Mouse (Mus musculus) heart, adult 18-20 months (tissue): ENCODE measurements around the gene Rfx3. TPM values are rescaled to one million over a fixed set of nuclear protein-coding genes. Genes with fewer than 3 reads are reported as not detected.

Experiments
- DNase-seq, 2 experiments: peaks; one replicate each; pipeline ENCODE4 v3.0.0; 2021 to 2022; ENCODE audit warnings: mixed read lengths in 1 of 2
- long read RNA-seq, 2 experiments: library from polyadenylated mRNA; stranded (forward); transcript quantifications; one replicate each; pipeline ENCODE4 v2.0.0; 2021
- total RNA-seq, 2 experiments: library from RNA; stranded (reverse); gene quantifications; 2 replicates each; pipeline ENCODE4 v1.2.3; 2021

Gene Rfx3
- 1 to 10 TPM; 2.2 to 3.8 TPM for total RNA-seq
- long read RNA-seq, experiment 1: 0 reads
- long read RNA-seq, experiment 2, partial matches to known transcripts: 0 of 1 reads
- long read RNA-seq, experiment 2, other reads (novel, unspliced or antisense): 1 of 1 reads

DNA sequence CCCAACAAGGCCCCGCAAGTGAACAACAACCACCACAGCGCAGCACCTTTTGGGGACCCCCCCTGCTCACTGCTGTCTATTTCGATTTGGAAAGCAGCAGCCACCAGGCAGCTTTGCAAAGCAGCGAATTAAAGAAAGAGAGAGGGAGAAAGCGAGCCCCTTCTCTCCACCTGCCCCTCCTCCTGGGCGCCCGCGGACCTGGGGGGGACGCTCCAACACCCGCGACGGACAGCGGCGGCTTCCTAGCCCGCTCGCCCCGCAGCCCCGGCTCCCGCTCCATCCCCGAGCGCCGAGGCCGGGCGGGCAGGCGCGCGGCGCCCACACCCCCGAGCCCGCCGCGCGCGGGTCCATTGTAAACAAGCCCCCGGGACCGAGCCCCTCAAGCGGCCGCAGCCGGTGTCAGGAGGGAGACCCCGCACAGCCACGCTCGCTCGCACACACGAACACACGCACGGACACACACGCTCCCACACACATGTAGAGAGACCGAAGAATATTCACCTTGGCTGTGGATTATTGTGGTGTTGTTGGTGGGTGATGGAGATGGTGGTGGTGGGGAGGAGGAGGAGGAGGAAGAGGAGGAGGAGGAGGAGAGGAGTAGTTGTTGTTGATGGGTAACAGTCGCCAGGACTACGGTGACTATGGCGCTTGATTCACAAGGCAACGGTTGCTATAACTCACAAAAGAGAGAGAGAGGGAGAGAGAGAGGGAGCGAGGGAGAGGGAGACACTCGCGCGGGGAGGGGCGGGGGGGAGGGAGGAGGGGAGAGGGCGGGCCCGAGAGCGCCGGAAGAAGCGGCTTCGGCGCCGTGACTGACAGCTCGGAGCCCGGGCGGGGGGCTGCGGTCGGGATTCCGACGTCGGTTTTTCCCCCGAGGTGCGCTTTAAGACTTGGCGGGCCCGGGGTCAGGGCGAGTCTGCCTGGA lies at the start of gene Rfx3:
TSS of gene Rfx3 (minus strand) at position 696 of the 925 bp plus-strand sequence.
- DNase-seq: peak in 1 of 2 experiments; percentile 58

DNA sequence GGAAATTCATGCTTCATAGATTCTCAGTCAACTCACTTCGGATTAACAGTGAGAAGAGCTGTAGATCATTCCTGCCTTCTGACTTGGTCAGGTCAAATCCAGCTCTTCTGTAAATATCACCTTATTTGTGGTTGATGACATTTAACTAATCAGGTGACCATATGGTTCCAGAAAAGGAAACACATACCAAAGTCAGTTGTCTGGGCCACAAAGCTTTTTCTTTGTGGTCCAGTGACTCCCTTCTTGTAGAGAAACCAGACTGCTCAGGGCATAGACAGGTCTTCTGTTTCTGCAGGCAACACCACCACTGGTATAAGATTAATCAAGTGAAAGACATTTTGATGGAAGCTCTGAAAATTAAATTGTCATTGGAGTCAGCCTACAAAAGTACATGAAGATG lies 41.1 kb upstream of the Rfx3 start:
- DNase-seq: no peak

DNA sequence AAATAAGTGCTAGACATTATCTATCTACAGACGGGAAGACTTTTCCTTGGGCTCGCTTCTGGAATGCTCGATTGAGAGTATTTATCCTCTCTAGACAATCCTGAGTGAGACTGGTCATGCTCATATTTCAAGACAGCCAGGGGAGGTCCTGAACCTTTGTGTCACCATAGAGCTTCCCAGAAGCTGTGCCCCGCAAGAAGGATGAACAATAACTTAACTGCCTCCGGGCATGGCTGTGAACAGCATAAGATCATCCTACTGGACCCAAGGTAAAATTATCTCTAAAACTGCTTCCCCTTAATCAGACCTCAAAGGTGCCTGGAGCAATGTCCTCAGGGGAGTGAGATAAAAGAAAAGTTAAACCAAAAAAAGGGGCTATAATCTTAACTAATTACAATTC lies 40.6 kb upstream of the Rfx3 start:
- no peak for DNase-seq

DNA sequence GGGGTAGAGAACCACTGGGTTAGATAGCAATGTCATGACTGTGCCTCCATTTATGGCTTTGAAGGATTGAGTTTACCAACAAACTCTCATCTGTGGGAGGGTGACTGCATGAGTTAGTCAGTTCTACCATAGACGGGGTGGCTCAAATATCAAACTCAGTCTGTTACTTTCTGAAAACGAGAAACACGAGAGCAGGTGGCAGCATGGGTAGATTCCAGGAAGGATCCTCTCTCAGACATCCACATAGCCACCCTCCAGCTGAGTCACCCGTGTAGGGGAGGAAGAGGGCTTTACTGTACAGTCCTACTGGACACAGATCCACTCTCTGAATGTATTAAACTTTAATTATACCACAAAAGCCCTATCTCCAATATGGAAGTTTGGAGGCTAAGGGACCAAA lies 38.3 kb upstream of the Rfx3 start:
- DNase-seq: no peak

DNA sequence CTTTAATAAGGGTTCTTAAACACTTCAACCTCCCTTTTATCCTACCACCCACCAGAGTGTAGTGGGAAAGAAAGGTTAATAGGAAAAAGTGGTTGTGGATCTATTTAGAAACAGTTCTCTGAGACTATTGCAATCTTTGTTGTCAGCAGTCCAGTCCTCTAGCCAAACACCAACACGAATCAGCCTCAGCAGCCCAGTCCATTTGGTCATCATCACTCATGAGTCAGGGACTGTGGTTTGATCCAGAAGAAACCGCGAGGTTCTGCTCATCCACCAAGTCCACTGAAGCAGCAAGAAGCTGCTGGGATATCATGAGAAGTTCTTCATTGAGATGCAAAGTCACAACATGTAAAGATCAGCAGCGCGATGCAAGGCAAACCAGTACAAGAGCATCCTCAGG lies 35.8 kb upstream of the Rfx3 start:
- no peak for DNase-seq

DNA sequence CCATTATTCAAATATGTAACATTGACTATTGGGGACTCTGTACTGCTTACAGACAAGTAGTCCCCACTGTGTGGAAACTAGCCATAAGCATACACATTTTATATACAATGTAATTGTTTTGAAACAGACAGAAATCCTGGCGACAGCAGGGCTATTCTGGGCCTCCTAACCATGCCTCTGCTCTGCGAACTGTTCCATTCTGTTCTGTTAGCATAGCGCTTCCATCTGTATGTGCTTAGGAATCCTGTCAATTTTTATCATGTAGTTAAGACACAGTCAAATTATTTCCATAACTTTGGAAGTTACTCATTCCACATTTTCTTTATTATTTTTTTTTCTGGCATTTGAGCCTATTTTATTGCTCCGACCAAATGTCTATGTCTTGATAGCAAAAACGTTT lies 34.0 kb upstream of the Rfx3 start:
- DNase-seq: no peak

DNA sequence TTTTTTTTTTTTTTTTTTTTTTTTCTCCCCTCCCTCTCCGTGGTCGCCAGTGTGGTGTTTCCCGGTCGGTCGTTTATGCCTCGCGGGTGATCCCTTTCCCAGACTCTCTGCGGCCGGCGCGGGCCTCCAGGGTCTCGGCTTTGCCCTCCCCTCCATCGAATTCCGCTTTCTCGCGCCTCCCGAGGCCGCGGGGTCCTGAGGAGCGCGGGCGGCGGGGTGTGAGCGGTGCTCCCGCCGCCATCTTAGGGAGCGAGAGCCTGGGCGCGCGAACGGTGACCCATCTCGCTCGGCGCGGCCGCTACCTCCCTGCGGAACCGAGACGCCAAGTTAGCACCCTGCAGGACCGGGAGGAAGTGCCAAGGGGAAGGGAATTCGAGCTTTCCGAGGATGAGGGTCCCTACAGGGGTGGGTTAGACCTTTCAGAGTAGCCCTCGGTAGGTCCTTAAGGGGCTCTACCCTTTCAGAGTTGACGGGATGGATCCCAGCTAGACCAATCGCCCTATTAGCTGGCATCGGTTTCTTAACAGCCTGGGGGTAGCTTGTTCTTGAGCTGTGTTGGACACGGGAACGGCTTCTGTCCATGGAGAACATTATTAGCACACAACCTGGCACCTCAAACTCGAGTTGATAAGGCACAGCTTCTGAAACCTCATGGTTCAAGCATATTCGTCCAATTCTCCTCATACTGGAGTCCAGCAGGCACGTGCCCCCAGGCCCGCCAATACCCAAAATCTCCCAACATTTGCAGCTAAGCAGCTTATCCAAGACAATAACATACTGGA lies 943 bp upstream of the Rfx3 start:
- peak; percentile 70 to 88 for DNase-seq

DNA sequence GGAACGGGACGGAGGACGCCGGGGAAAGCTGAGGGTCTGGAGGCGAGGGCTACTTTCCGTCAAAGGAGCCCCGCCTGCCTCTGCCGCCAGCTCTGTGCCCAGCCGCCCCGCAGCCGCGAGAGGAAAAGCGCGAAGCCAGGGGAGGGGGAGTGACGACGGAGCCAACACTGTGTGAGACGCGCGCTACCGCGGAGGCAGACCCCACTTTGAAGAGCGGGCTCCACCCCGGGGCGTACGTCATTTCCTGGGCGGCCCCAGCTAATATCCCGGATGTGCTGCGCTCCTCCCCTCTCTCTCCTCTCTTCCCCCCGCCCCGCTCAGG lies 391 bp upstream of the Rfx3 start:
- DNase-seq: peak; percentile 94 to 95

DNA sequence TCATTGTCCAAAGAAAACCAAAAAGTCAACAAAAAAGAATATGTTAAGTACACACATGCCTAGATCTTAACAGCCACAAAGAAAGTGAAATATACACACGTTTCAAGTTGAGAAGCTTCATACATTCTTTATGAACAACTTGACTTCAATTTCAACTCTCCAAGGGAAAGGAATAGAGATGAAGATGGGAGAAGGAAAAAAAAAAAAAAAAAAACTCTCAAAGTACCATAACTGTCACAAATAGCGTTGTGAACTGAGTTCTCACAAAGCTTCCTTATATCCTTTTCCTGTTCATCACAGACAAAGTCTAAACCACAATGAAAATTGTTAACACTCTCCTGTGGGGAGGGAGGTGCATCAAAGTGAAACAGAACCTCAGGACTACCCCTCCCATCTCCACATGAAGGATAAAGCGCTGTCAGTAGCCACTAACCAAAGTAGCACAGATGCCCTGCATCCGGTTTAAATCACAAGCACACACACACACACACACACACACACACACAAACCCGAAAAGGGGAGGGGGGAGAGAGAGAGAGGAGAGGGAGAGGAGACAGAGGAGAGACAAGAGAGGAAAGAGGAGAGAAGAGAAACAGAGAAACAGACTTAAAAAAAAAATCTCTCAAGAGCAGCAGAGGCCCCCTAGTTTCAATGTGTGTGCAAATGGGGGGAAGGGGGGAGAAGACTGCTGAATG lies 1.2 kb downstream of the Rfx3 start:
- DNase-seq: peak; percentile 33 to 37

DNA sequence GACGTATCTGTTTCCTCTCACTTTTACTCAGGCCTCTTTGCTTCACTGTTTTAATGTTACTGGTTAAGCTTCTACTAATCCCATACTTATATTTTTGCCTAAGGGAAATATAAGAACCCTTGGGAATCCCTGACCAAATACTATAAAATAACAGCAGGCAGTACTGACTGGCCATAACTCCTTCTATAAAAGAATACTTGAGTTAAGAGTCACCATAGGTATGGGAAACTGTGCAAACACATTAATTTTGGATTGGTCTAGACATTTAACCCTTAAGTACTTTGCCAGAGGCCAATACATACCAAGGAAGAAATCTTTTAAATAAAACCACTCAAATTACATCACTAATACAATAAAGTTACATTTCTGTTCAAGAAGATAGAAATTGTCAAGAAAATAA lies 6.8 kb downstream of the Rfx3 start:
- no peak for DNase-seq

DNA sequence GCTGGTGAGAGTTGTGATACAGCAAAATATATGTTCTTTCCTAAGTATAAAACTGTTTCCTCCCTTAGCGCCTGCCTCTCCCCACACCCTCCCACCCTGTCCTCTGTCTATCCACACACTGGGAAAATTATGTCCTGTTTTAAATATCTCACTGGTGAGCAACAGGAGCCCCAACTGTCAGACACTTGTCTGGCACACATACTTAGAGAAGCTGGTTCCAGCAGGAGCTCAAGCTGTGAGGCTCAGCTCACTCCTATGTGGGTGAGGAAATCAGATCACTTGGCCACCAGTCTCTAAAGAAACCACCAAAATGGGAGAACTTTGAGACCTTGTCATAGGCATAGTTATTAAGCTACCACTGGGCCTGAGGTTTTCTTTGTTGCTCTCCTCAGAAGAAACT lies 7.5 kb downstream of the Rfx3 start:
- peak in 1 of 2 experiments; percentile 6 for DNase-seq

DNA sequence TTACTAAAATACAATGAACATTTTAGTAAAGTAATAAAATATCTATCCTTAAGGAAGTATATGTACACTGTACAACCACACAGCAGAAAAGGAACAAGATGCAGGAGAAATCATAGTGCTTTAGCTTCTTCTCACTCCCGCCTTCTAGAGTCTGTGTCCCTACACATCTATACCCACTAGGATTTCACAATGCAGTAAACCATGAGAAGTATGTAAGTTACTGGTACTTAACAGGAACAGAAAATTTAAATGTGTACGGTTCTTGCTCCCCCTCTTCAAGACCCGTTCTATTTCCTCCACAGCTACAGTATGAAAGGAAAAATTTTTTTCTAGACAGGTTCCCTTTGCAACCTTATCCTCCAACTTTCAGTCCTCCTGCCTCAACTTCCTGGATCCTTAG lies 8.3 kb downstream of the Rfx3 start:
- no peak for DNase-seq

DNA sequence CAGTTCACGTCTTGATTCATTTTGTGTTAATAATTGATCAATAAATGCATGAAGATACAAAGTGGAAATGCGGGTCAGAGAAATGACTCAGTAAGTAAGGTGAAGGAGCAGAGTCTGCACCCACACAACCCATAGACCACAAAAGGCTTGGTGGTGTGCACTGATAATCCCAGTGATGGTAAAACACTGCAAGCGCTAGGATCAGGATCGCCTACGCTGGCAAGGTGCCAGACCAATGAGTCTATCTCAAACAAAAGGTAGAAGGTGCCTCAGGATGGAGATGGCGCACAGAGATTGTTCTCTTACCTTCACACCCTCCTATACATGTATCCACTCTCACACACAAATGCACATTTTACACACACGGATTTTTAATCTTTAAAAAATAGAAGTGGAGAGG lies 18.2 kb downstream of the Rfx3 start:
- no peak for DNase-seq

DNA sequence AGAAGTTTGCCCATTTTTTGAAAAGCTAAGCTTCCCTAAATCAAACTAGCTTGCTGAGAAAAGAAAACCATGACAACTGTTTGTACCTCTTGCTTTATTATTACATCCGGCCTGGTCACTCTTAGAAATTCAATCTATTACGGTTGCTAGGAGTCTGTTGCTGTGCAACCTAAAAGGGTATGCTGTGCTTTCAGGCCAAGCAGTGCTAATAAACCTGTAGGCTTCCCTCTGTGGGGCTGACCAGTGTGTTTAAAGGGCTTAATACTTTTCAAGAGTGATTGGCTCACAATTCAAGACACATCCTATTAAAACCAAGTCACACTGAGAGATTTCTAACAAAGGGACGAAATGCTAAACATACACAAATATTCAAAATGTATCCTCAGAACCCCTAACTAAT lies 22.2 kb downstream of the Rfx3 start:
- DNase-seq: no peak

DNA sequence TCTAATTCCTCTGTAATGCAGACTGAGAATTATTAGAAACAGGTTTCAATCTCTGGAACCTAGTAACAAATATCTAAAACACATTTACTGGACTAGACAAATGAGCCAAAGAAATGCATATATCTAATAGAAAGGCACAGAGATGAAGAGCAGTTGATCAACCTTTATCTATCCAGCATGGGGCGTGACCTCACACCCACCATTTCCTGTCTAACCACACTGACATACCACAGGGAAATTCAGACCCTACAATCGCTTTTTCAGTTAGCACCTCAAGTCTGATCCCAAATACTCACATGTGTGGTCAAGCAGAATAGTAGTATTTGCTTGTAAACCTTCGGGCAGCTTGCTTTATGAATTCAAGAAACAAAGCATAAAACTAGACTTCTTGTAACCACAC lies 43.4 kb downstream of the Rfx3 start:
- DNase-seq: no peak

DNA sequence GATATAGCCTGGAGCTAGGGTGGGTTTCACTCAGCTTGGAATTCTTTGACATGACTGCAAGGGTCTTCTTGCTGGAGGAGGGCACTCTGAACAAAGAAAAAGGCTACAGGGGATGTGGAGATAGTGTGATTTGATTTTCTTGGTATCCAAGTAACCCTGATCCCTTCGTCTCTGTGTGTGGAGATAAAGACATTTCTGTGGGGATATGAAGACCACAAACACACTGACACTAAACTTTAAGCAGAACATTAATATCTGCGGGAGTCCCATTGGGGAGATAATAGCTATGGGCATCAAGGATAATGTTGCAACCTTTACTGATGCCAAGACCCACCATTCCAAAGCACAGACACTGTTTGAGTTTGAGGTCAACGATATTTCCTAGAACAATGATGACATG lies 49.7 kb downstream of the Rfx3 start:
- no peak for DNase-seq

DNA sequence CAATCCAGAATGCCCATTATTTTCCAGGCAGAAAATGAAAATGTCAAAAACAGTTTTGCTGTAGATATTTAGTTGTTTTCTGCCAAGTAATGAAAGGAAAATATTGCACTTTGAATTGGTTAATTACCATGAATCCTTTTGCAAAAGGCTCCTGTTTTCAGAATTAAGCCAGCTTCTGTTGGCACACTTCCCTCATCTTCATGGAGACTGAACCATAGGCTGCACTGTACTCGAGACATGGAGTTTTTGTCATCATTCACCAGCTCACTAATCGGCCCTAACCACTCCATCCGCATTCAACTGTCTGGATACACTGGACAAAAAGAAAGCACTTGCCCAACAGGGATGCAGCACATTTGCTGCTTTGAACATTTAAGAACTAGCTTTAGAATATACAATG lies 75.5 kb downstream of the Rfx3 start:
- DNase-seq: no peak

DNA sequence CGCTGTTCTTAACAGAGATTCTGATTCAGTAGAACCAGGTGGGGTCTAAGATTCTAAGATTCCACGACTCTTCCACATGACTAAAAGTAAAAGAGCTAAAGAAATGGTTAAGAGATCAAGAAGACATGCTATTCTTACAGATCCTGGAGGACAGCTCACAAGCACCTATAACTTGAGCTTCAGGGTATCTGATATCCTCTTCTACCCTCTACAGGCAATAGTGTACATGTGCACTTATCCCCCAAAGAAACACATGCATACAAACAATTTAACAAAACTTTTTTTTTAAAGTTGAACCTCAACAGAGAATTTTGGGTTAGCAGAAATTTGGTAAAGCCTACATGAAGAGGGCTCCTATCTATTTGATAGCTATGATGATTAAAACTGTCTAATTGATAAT lies 79.8 kb downstream of the Rfx3 start:
- DNase-seq: no peak

DNA sequence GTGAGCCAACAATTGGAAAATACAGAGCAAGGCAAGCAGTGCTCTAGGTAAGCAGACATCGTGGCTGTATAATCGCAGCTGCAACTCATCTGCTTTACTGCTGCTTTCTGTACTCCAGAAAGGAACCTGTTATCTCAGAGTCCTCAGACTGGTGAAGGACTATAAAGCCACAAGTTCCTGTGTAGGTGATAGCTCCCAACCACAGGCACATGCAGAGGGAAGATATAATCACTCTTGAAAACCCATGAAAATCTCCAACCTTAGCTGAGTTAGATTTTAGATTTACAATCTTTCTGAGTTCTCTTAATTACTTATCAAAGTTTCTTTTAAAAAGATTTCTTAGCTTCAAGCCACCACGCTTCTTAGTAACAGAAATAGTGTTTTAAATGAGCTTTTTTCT lies 84.6 kb downstream of the Rfx3 start:
- no peak for DNase-seq

DNA sequence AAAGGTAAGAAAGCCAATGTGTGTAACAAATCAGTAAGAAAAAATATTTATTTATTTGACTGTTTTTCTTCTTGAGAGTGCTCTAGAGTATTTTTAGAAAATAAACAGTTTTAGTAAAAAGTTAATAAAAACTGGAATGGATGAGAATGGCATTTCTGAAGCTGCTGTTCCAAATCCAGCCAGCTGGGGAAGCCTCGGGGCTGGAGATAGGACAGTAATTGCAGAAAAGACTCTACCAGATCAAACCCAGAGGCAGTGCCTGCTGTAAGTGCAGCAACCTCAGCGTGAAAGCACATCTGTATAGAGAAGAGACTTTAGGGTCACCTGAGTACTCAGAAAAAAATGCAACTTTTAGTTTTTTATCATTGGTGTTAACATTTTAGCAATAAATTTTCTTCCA lies 91.9 kb downstream of the Rfx3 start:
- no peak for DNase-seq

DNA sequence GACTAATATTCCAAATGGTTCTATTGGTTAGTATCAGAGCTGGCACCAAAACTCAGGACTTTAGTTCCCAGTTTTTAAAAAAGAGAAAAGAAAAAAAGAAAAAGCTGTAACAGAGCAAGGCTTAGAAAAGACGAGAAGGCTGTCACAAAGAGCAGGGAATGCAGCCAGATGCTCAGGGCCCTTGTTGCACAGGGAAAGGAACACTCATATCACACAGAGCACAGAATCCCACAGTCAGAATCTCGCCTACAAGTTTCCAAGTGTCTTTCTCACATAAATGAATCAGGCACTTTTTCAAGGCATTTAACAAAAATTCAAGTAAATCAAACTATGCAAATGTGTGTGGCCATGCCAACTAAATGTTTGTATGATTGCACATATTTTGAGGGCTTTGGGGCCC lies 94.5 kb downstream of the Rfx3 start:
- no peak for DNase-seq

DNA sequence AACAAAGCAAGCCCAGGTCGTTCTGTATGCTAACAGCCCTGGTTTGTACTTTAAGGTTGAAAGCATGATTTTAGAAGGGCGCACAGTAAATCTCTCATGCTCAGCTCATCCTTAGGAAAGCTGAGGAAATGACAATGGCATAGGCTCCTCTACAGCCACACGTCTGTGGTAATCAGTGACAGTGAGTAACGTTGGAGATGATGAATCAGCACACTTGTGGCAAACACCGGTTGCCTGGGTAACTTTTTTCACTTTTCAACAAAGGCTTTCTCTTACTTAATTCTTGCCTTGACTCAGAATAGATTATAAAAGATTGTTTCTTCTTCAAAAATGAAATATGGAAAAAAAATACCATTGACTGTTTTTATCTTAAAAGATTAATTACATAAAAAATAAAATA lies 104.0 kb downstream of the Rfx3 start:
- no peak for DNase-seq

DNA sequence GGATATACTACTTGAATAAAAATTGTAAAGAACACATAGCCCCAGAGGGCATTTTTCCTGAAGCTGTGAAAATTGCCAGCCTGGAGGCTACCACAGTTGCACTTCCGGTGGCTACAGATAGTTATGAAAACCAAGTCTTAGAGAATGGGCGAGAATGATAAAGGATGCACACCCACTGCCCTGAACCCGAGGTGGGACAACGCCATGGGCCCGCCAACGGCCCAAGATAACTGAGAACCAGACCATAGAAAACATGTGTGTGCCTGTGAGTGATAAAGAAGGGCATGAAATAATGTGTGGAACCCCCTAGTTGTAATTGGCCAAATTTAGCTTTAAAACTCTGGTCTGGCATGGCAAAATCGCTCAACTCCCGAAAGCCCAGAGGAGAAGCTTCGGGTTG lies 105.0 kb downstream of the Rfx3 start:
- no peak for DNase-seq
